Mouse (Mus musculus) midbrain, embryonic 15.5 days (tissue): ENCODE results near the gene Gm12184. TPM values are rescaled to one million over a fixed set of nuclear protein-coding genes. Genes with fewer than 3 reads are reported as not detected.
"Not testable (repeated sequence)": the region's sequence is repeated elsewhere in the genome, so short reads cannot be mapped to it uniquely, and the experiment has no call there.

Experiments
- ATAC-seq: fragments of 200-750 bp; cut with Nextera tagmentation; replicated peaks from 2 replicates; pipeline ENCODE4 v1.8.0; 2017; ENCODE audit warnings: moderate TSS enrichment
- H3K27ac ChIP-seq: fragments of 300-500 bp; sonication (generic); 2 replicates; pipeline ENCODE4 v1.5.1; 2015; ENCODE audit warnings: mild to moderate bottlenecking, inconsistent platforms
- H3K27me3 ChIP-seq: fragments of 300-500 bp; sonication (generic); replicated peaks from 2 replicates; pipeline ENCODE4 v1.6.1; 2015; ENCODE audit warnings: inconsistent platforms
- H3K36me3 ChIP-seq: fragments of 300-500 bp; sonication (generic); replicated peaks from 2 replicates; pipeline ENCODE4 v1.6.1; 2015; ENCODE audit warnings: inconsistent platforms
- H3K4me1 ChIP-seq: fragments of 300-500 bp; sonication (generic); 2 replicates; pipeline ENCODE4 v1.6.1; 2015; ENCODE audit warnings: inconsistent platforms
- H3K4me2 ChIP-seq: fragments of 300-500 bp; sonication (generic); 2 replicates; pipeline ENCODE4 v1.6.1; 2015; ENCODE audit warnings: inconsistent platforms, mild to moderate bottlenecking, moderate library complexity
- H3K4me3 ChIP-seq: fragments of 300-500 bp; sonication (generic); 2 replicates; pipeline ENCODE4 v1.5.1; 2015; ENCODE audit warnings: mild to moderate bottlenecking, inconsistent platforms
- H3K9ac ChIP-seq: fragments of 300-500 bp; sonication (generic); 2 replicates; pipeline ENCODE4 v1.6.1; 2015; ENCODE audit warnings: mild to moderate bottlenecking, inconsistent platforms
- H3K9me3 ChIP-seq: fragments of 300-500 bp; sonication (generic); 2 replicates; pipeline ENCODE4 v1.6.1; 2016; ENCODE audit warnings: inconsistent platforms
- WGBS: fragments of 180-500 bp; shearing (Covaris S2); methylation state at CpG from one replicate; pipeline ENCODE4 v1.1.7; 2015; ENCODE audit warnings: mixed read lengths; 5-methylcytosine and 5-hydroxymethylcytosine counted together
- polyA plus RNA-seq: library from polyadenylated mRNA; unstranded; fragments of >200 nt; fragmentation: Nextera tagmentation; extraction: Ambion mirVana; gene quantifications from 2 replicates; pipeline ENCODE4 v1.2.1, GENCODE M21; 2015

Gene Gm12184
- polyA plus RNA-seq, 1 experiment from 2014 or later: 2.6 TPM

GRCm38 (mm10) chr11:48831273-48831672 lies 4.8 kb upstream of the Gm12184 start:
- Histone ChIP-seq H3K4me2 (no peak overlapping the region), H3K4me3 (no peak overlapping the region), H3K9ac (no peak overlapping the region), H3K4me1 (peaks cover 11% of the 10 kb centered on the region), H3K36me3 (no peaks in the 10 kb centered on the region), H3K27me3 (0 out of 2 replicates have a peak, but pooled peaks cover 5% of the 10 kb centered on the region), H3K9me3 (no peaks in the 10 kb centered on the region), H3K27ac (no peak overlapping the region)
- ATAC-seq: no peak
- WGBS: 83% methylated on average over 2 of the region's 2 CpGs

- Histone ChIP-seq H3K27ac (no peak overlapping the region), H3K9me3 (no peaks in the 10 kb centered on the region), H3K4me2 (no peak overlapping the region), H3K9ac (no peak overlapping the region), H3K4me1 (peaks cover 11% of the 10 kb centered on the region), H3K36me3 (no peaks in the 10 kb centered on the region), H3K4me3 (no peak overlapping the region), H3K27me3 (0 out of 2 replicates have a peak, but pooled peaks cover 5% of the 10 kb centered on the region)
- no peak for ATAC-seq
- WGBS: 81% methylated on average over 2 of the region's 2 CpGs
Measured at GRCm38 (mm10) chr11:48830279-48830678, 3.8 kb upstream of the Gm12184 start.

GRCm38 (mm10) chr11:48827926-48828325 lies 1.5 kb upstream of the Gm12184 start:
- ATAC-seq: no peak
- Histone ChIP-seq H3K36me3 (no peaks in the 10 kb centered on the region), H3K27ac (no peak overlapping the region), H3K4me1 (peaks cover 23% of the 10 kb centered on the region), H3K9ac (no peak overlapping the region), H3K4me2 (no peak overlapping the region), H3K27me3 (peaks cover 19% of the 10 kb centered on the region), H3K4me3 (no peak overlapping the region), H3K9me3 (no peaks in the 10 kb centered on the region)
- WGBS: 68% methylated on average over 6 of the region's 6 CpGs

GRCm38 (mm10) chr11:48826752-48827096 lies 269 bp upstream of the Gm12184 start:
- no peak for ATAC-seq
- Histone ChIP-seq H3K4me1 (peaks cover 26% of the 10 kb centered on the region), H3K9me3 (no peaks in the 10 kb centered on the region), H3K4me2 (peak overlapping the region; percentile 66), H3K27me3 (peaks cover 26% of the 10 kb centered on the region), H3K4me3 (peak overlapping the region; percentile 43), H3K27ac (peak overlapping the region; percentile 25; the same call in 1 of the 2 replicates), H3K36me3 (no peaks in the 10 kb centered on the region), H3K9ac (0 out of 2 replicates have a peak overlapping the region, but pooled peaks have one; percentile 8)
- WGBS: 1% methylated on average over 6 of the region's 6 CpGs

- Histone ChIP-seq H3K4me3 (peak overlapping the region; percentile 35), H3K27me3 (peaks cover 26% of the 10 kb centered on the region), H3K4me2 (peak overlapping the region; percentile 56), H3K9ac (0 out of 2 replicates have a peak overlapping the region, but pooled peaks have one; percentile 2), H3K4me1 (peaks cover 26% of the 10 kb centered on the region), H3K9me3 (no peaks in the 10 kb centered on the region), H3K36me3 (no peaks in the 10 kb centered on the region), H3K27ac (no peak overlapping the region)
- ATAC-seq: no peak
- 4% methylated on average over 22 of the region's 22 CpGs for whole genome bisulfite sequencing
Measured at GRCm38 (mm10) chr11:48824311-48824830, 2.1 kb downstream of the Gm12184 start.

GRCm38 (mm10) chr11:48823536-48823972 lies 2.9 kb downstream of the Gm12184 start:
- ATAC-seq: 0 out of 2 replicates have a peak, but pooled peaks have one; percentile 18
- peaks cover 26% of the 10 kb centered on the region for H3K27me3 ChIP-seq
- peak overlapping the region; percentile 35 for H3K4me3 ChIP-seq
- WGBS: under 1% methylated on average over 15 of the region's 15 CpGs
- H3K36me3 ChIP-seq: no peaks in the 10 kb centered on the region
- peak overlapping the region; percentile 2; the same call in 1 of the 2 replicates for H3K9ac ChIP-seq
- H3K4me2 ChIP-seq: peak overlapping the region; percentile 56
- no peaks in the 10 kb centered on the region for H3K9me3 ChIP-seq
- H3K27ac ChIP-seq: no peak overlapping the region
- H3K4me1 ChIP-seq: peaks cover 29% of the 10 kb centered on the region

GRCm38 (mm10) chr11:48822768-48823512 lies 3.5 kb downstream of the Gm12184 start:
- H3K4me3 ChIP-seq: peak overlapping the region; percentile 35
- no peaks in the 10 kb centered on the region for H3K36me3 ChIP-seq
- peaks cover 25% of the 10 kb centered on the region for H3K27me3 ChIP-seq
- H3K4me2 ChIP-seq: peak overlapping the region; percentile 56
- H3K27ac ChIP-seq: no peak overlapping the region
- ATAC-seq: no peak
- 32% methylated on average over 14 of the region's 14 CpGs for WGBS
- H3K9me3 ChIP-seq: no peaks in the 10 kb centered on the region
- H3K4me1 ChIP-seq: peaks cover 29% of the 10 kb centered on the region
- no peak overlapping the region for H3K9ac ChIP-seq

GRCm38 (mm10) chr11:48821299-48821698 lies 5.2 kb downstream of the Gm12184 start:
- H3K4me2 ChIP-seq, H3K27ac ChIP-seq, H3K9me3 ChIP-seq, H3K4me3 ChIP-seq, ATAC-seq, H3K9ac ChIP-seq, H3K36me3 ChIP-seq: not testable (repeated sequence)
- peaks cover 22% of the 10 kb centered on the region for H3K4me1 ChIP-seq
- 79% methylated on average over 14 of the region's 14 CpGs for WGBS
- peaks cover 22% of the 10 kb centered on the region for H3K27me3 ChIP-seq

- Histone ChIP-seq H3K4me3 (no peak overlapping the region), H3K9ac (no peak overlapping the region), H3K4me1 (peaks cover 32% of the 10 kb centered on the region), H3K9me3 (no peaks in the 10 kb centered on the region), H3K4me2 (no peak overlapping the region), H3K36me3 (no peaks in the 10 kb centered on the region), H3K27ac (no peak overlapping the region), H3K27me3 (peaks cover 22% of the 10 kb centered on the region)
- ATAC-seq: no peak
Measured at GRCm38 (mm10) chr11:48820308-48820674, 6.2 kb downstream of the Gm12184 start.

GRCm38 (mm10) chr11:48819614-48820307 lies 6.7 kb downstream of the Gm12184 start:
- Histone ChIP-seq H3K9me3 (no peaks in the 10 kb centered on the region), H3K4me1 (peaks cover 38% of the 10 kb centered on the region), H3K4me2 (no peak overlapping the region), H3K27me3 (peaks cover 19% of the 10 kb centered on the region), H3K36me3 (no peaks in the 10 kb centered on the region), H3K27ac (no peak overlapping the region), H3K9ac (no peak overlapping the region), H3K4me3 (no peak overlapping the region)
- no peak for ATAC-seq
- 80% methylated on average over 7 of the region's 7 CpGs for WGBS

GRCm38 (mm10) chr11:48818346-48818745 lies 8.1 kb downstream of the Gm12184 start:
- H3K4me1 ChIP-seq: peaks cover 39% of the 10 kb centered on the region
- peak overlapping the region; percentile 85; the same call in 1 of the 2 replicates for H3K9ac ChIP-seq
- H3K27ac ChIP-seq: peak overlapping the region; percentile 99; the same call in 1 of the 2 replicates
- no peaks in the 10 kb centered on the region for H3K36me3 ChIP-seq
- under 1% methylated on average over 16 of the region's 16 CpGs for WGBS
- peak overlapping the region; percentile 96 for H3K4me3 ChIP-seq
- no peaks in the 10 kb centered on the region for H3K9me3 ChIP-seq
- ATAC-seq: no peak
- H3K27me3 ChIP-seq: peaks cover 7% of the 10 kb centered on the region; the same call in 1 of the 2 replicates
- peak overlapping the region; percentile 85 for H3K4me2 ChIP-seq

GRCm38 (mm10) chr11:48817794-48818193 lies 8.7 kb downstream of the Gm12184 start:
- Histone ChIP-seq H3K9me3 (no peaks in the 10 kb centered on the region), H3K4me3 (peak overlapping the region; percentile 96), H3K4me2 (peak overlapping the region; percentile 85), H3K4me1 (peaks cover 40% of the 10 kb centered on the region), H3K27me3 (peaks cover 6% of the 10 kb centered on the region; the same call in 1 of the 2 replicates), H3K36me3 (0 out of 2 replicates have a peak, but pooled peaks cover 3% of the 10 kb centered on the region), H3K27ac (peak overlapping the region; percentile 99), H3K9ac (peak overlapping the region; percentile 85)
- peak; percentile 5; the same call in 1 of the 2 replicates for ATAC-seq
- 8% methylated on average over 9 of the region's 9 CpGs for WGBS
